Mouse (Mus musculus): Measurements from ENCODE around the gene Armc3.

GRCm38 (mm10) chr2:19274583-19274982 is 75.5 kb downstream of the Armc3 start:
- no peak for TF ChIP-seq CTCF (IDR thresholded peaks at IDR 0.05; ENCODE audit: low read depth)
- no peak for TF ChIP-seq EP300 (IDR thresholded peaks at IDR 0.05; ENCODE audit: low read depth)

Measured in liver, embryonic 14.5 days (tissue).